Mouse (Mus musculus): ENCODE data around the gene Gm11938. TPM values are rescaled to one million over a fixed set of nuclear protein-coding genes. Genes with fewer than 3 reads are reported as not detected.

Gm11938 gene
- polyA plus RNA-seq, 1 experiment, result not detected

- TF ChIP-seq POLR2A (IDR thresholded peaks at IDR 0.05; ENCODE audit: borderline replicate concordance, extremely low read depth, insufficient read depth, insufficient read length, poor library complexity, severe bottlenecking), result no peak
- TF ChIP-seq CTCF (IDR thresholded peaks at IDR 0.05; ENCODE audit: borderline replicate concordance, extremely low read depth, insufficient read depth, insufficient read length), result no peak
- DNase-seq (ENCODE audit: low read depth), result no peak
Measured at GRCm38 (mm10) chr11:99566530-99566929, 36.6 kb downstream of the Gm11938 start, which contains the start of gene Krtap3-1. Gene Krtap3-1 (minus strand): TSS chr11:99566630.

- DNase-seq (ENCODE audit: low read depth), result no peak
- TF ChIP-seq CTCF (IDR thresholded peaks at IDR 0.05; ENCODE audit: borderline replicate concordance, extremely low read depth, insufficient read depth, insufficient read length), result no peak
- no peak for TF ChIP-seq POLR2A (IDR thresholded peaks at IDR 0.05; ENCODE audit: borderline replicate concordance, extremely low read depth, insufficient read depth, insufficient read length, poor library complexity, severe bottlenecking)
Measured at GRCm38 (mm10) chr11:99562580-99562979, 40.5 kb downstream of the Gm11938 start.

- TF ChIP-seq CTCF (IDR thresholded peaks at IDR 0.05; ENCODE audit: borderline replicate concordance, extremely low read depth, insufficient read depth, insufficient read length) (no peak), POLR2A (IDR thresholded peaks at IDR 0.05; ENCODE audit: borderline replicate concordance, extremely low read depth, insufficient read depth, insufficient read length, poor library complexity, severe bottlenecking) (no peak)
Measured at GRCm38 (mm10) chr11:99559366-99559765, 43.7 kb downstream of the Gm11938 start, which contains the start of gene Gm11939. Gene Gm11939 (minus strand): TSS chr11:99559466.

GRCm38 (mm10) chr11:99557976-99558745 is 44.9 kb downstream of the Gm11938 start:
- TF ChIP-seq CTCF (IDR thresholded peaks at IDR 0.05; ENCODE audit: borderline replicate concordance, extremely low read depth, insufficient read depth, insufficient read length) (no peak), POLR2A (IDR thresholded peaks at IDR 0.05; ENCODE audit: borderline replicate concordance, extremely low read depth, insufficient read depth, insufficient read length, poor library complexity, severe bottlenecking) (no peak)

More at GRCm38 (mm10) chr11:99559366-99559765, 43.7 kb downstream of the Gm11938 start, which contains the start of gene Gm11939:
- DNase-seq (ENCODE audit: low read depth), result no peak

GRCm38 (mm10) chr11:99556753-99557152 is 46.4 kb downstream of the Gm11938 start, which contains the start of gene Krtap3-2:
Gene Krtap3-2 (minus strand): TSS chr11:99556853.
- no peak for TF ChIP-seq POLR2A (IDR thresholded peaks at IDR 0.05; ENCODE audit: borderline replicate concordance, extremely low read depth, insufficient read depth, insufficient read length, poor library complexity, severe bottlenecking)
- no peak for TF ChIP-seq CTCF (IDR thresholded peaks at IDR 0.05; ENCODE audit: borderline replicate concordance, extremely low read depth, insufficient read depth, insufficient read length)
- DNase-seq (ENCODE audit: low read depth), result no peak

More at GRCm38 (mm10) chr11:99557976-99558745, 44.9 kb downstream of the Gm11938 start:
- no peak for DNase-seq (ENCODE audit: low read depth)

GRCm38 (mm10) chr11:99556195-99556594 is 46.9 kb downstream of the Gm11938 start:
- TF ChIP-seq POLR2A (IDR thresholded peaks at IDR 0.05; ENCODE audit: borderline replicate concordance, extremely low read depth, insufficient read depth, insufficient read length, poor library complexity, severe bottlenecking) (no peak), CTCF (IDR thresholded peaks at IDR 0.05; ENCODE audit: borderline replicate concordance, extremely low read depth, insufficient read depth, insufficient read length) (no peak)
- DNase-seq (ENCODE audit: low read depth), result no peak

Other genes starting within 250 kb of the Gm11938 start
- 0.23 and 0.25 TPM in 2 replicates for gene Krt28, start 228.4 kb downstream of the Gm11938 start, polyA plus RNA-seq (2012; rRNA removed)
- gene Krt10, start 213.9 kb downstream of the Gm11938 start, polyA plus RNA-seq (2012; rRNA removed), result 11.9 and 20.0 TPM in 2 replicates
- gene Krt12, start 181.0 kb downstream of the Gm11938 start, polyA plus RNA-seq (2012; rRNA removed), result 0.04 and 0.05 TPM in 2 replicates
- 0.14 TPM in 1 of 2 replicates, not detected in the other for gene Krt20, start 165.2 kb downstream of the Gm11938 start, polyA plus RNA-seq (2012; rRNA removed)
- gene Krt23, start 110.2 kb downstream of the Gm11938 start, polyA plus RNA-seq (2012; rRNA removed), result 0.08 TPM in 1 of 2 replicates, not detected in the other
- gene Krt39, start 82.0 kb downstream of the Gm11938 start, polyA plus RNA-seq (2012; rRNA removed), result not detected in 2 replicates
- gene Krt40, start 60.1 kb downstream of the Gm11938 start, polyA plus RNA-seq (2012; rRNA removed), result not detected in 2 replicates
- not detected in 2 replicates for gene Krtap3-3, start 52.4 kb downstream of the Gm11938 start, polyA plus RNA-seq (2012; rRNA removed)
- gene Krtap3-2, start 46.5 kb downstream of the Gm11938 start, polyA plus RNA-seq (2012; rRNA removed), result not detected in 2 replicates
- not detected in 2 replicates for gene Gm11939, start 43.8 kb downstream of the Gm11938 start, polyA plus RNA-seq (2012; rRNA removed)
- not detected in 2 replicates for gene Krtap3-1, start 36.7 kb downstream of the Gm11938 start, polyA plus RNA-seq (2012; rRNA removed)
- not detected in 2 replicates for gene Krtap1-5, start 22.3 kb downstream of the Gm11938 start, polyA plus RNA-seq (2012; rRNA removed)
- not detected in 2 replicates for gene Krtap1-4, start 19.7 kb downstream of the Gm11938 start, polyA plus RNA-seq (2012; rRNA removed)
- not detected in 2 replicates for gene Krtap1-3, start 12.0 kb downstream of the Gm11938 start, polyA plus RNA-seq (2012; rRNA removed)
- gene Krtap9-3, start 5.2 kb downstream of the Gm11938 start, polyA plus RNA-seq (2012; rRNA removed), result not detected in 2 replicates
- gene Gm11937, start 6.9 kb upstream of the Gm11938 start, polyA plus RNA-seq (2012; rRNA removed), result not detected in 2 replicates
- gene Krtap2-4, start 11.5 kb upstream of the Gm11938 start, polyA plus RNA-seq (2012; rRNA removed), result not detected in 2 replicates
- not detected in 2 replicates for gene Gm11562, start 17.1 kb upstream of the Gm11938 start, polyA plus RNA-seq (2012; rRNA removed)
- gene Krtap4-1, start 24.9 kb upstream of the Gm11938 start, polyA plus RNA-seq (2012; rRNA removed), result not detected in 2 replicates
- not detected in 2 replicates for gene Krtap4-2, start 31.8 kb upstream of the Gm11938 start, polyA plus RNA-seq (2012; rRNA removed)
- gene Krtap4-7, start 40.8 kb upstream of the Gm11938 start, polyA plus RNA-seq (2012; rRNA removed), result not detected in 2 replicates
- not detected in 2 replicates for gene Gm11555, start 46.9 kb upstream of the Gm11938 start, polyA plus RNA-seq (2012; rRNA removed)
- not detected in 2 replicates for gene Gm11563, start 55.7 kb upstream of the Gm11938 start, polyA plus RNA-seq (2012; rRNA removed)
- gene Krtap4-6, start 62.7 kb upstream of the Gm11938 start, polyA plus RNA-seq (2012; rRNA removed), result not detected in 2 replicates
- gene Gm14190, start 87.4 kb upstream of the Gm11938 start, polyA plus RNA-seq (2012; rRNA removed), result not detected in 2 replicates
- gene Gm14180, start 131.0 kb upstream of the Gm11938 start, polyA plus RNA-seq (2012; rRNA removed), result not detected in 2 replicates
- gene Gm11595, start 169.6 kb upstream of the Gm11938 start, polyA plus RNA-seq (2012; rRNA removed), result not detected in 2 replicates
- not detected in 2 replicates for gene Krtap4-8, start 177.4 kb upstream of the Gm11938 start, polyA plus RNA-seq (2012; rRNA removed)
- not detected in 2 replicates for gene Krtap4-9, start 181.9 kb upstream of the Gm11938 start, polyA plus RNA-seq (2012; rRNA removed)
- not detected in 2 replicates for gene Gm11596, start 190.2 kb upstream of the Gm11938 start, polyA plus RNA-seq (2012; rRNA removed)
- gene Gm11569, start 195.6 kb upstream of the Gm11938 start, polyA plus RNA-seq (2012; rRNA removed), result not detected in 2 replicates
- not detected in 2 replicates for gene Gm11554, start 201.1 kb upstream of the Gm11938 start, polyA plus RNA-seq (2012; rRNA removed)
- gene Krtap4-13, start 206.6 kb upstream of the Gm11938 start, polyA plus RNA-seq (2012; rRNA removed), result not detected in 2 replicates
- gene Gm11564, start 212.4 kb upstream of the Gm11938 start, polyA plus RNA-seq (2012; rRNA removed), result not detected in 2 replicates
- gene 2300003K06Rik, start 234.8 kb upstream of the Gm11938 start, polyA plus RNA-seq (2012; rRNA removed), result not detected in 2 replicates
- gene Krtap4-16, start 248.3 kb upstream of the Gm11938 start, polyA plus RNA-seq (2012; rRNA removed), result not detected in 2 replicates

Data from brain, embryonic 14.5 days (tissue).